16 mouse cellular contexts compared by ENCODE assay signal in the genomic region with DNA sequence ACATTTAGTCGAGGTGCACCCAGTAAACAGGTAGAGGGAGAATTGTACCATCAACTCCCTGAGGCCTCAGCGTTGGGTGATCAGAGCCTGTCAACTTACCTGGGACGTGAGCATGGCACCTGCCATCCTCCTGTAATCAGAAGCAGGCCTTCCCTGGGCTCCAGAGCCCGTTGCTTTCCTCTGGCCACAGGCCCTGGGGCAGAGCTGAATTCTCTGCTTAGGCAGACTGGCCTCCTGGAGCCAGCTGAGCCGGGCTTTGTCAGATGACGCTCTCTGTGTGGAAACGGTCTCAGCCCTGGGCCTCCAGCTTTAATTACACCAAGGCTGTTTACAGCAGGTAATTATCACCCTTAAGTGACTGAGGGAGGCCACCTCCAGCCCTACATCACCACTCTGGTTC.
"Had no signal": no experiment of that assay in that cellular context is flagged by ENCODE, and none has a peak within 500 bp of the region (broad histone marks: within the 10 kb centered on the region; RNA-seq: fewer than 3 reads in every experiment).

No protein-coding gene starts in this region.

- DNase-seq: kidney, adult 2 months; kidney, postnatal 25 days; layer of hippocampus, postnatal 36 days; liver; liver, embryonic 13.5 days; liver, postnatal 0 days; lung, postnatal 14 days; thymus, adult 18-20 months; thymus, postnatal 25 days had no signal

- H3K36me3 ChIP-seq: liver, embryonic 13.5 days; lung, embryonic 15.5 days; midbrain, embryonic 15.5 days; neural tube, embryonic 12.5 days had no signal

- ATAC-seq: liver, postnatal 0 days; midbrain, embryonic 15.5 days had no signal

- H3K27me3 ChIP-seq: midbrain, embryonic 15.5 days had no signal

- H3K9me3 ChIP-seq: midbrain, embryonic 15.5 days; neural tube, embryonic 12.5 days had no signal

- H3K4me3 ChIP-seq: liver, embryonic 13.5 days; lung, embryonic 15.5 days; megakaryocyte, embryonic 14.5 days; midbrain, embryonic 15.5 days; neural tube, embryonic 12.5 days had no signal

- H3K9ac ChIP-seq: liver, embryonic 13.5 days; liver, postnatal 0 days; lung, embryonic 15.5 days; midbrain, embryonic 15.5 days; neural tube, embryonic 12.5 days had no signal

- H3K4me1 ChIP-seq: liver, embryonic 13.5 days had no signal

- H3K4me2 ChIP-seq: liver, embryonic 13.5 days; lung, embryonic 15.5 days; midbrain, embryonic 11.5 days; midbrain, embryonic 15.5 days; neural tube, embryonic 12.5 days had no signal

- H3K27ac ChIP-seq: liver, embryonic 13.5 days; lung, embryonic 15.5 days; macrophage; midbrain, embryonic 15.5 days; neural tube, embryonic 12.5 days; stomach, postnatal 0 days had no signal
